Mouse (Mus musculus): ENCODE measurements around the gene Glb1l. TPM values are rescaled to one million over a fixed set of nuclear protein-coding genes. Genes with fewer than 3 reads are reported as not detected.
A peak's percentile ranks its signal among the peaks of the same experiment; 100 is the strongest.

Gene Glb1l
- polyA plus RNA-seq (2014; fragmentation: Nextera tagmentation; extraction: Ambion mirVana): 15.1 and 19.2 TPM in 2 replicates

GRCm38 (mm10) chr1:75210136-75211087 is at the start of gene Glb1l, which contains the start of gene Stk16:
Gene Glb1l (minus strand): TSS chr1:75210813.
Gene Stk16 (plus strand): TSS chr1:75210838.
- DNase-seq (ENCODE audit: low spot score) (peak; percentile 99), ATAC-seq (replicated peaks; ENCODE audit: low FRiP score, low TSS enrichment, low read depth) (peak; percentile 91)
- no peaks in the 10 kb centered on the region for H3K9me3 ChIP-seq (ENCODE audit: control insufficient read depth, low read length)
- H3K4me3 ChIP-seq (ENCODE audit: low read depth, low read length): peak within 1 kb of the TSS; percentile 99
- 5% methylated on average over 42 of the region's 42 CpGs for WGBS
- H3K4me1 ChIP-seq (replicated peaks; ENCODE audit: control insufficient read depth, insufficient read depth, low read length): peaks cover 29% of the 10 kb centered on the region
- H3K4me2 ChIP-seq (ENCODE audit: low read length): peak within 1 kb of the TSS; percentile 98
- H3K27ac ChIP-seq (ENCODE audit: low read depth): no peak within 1 kb of the TSS
- no peaks in the 10 kb centered on the region for H3K27me3 ChIP-seq (replicated peaks; ENCODE audit: control insufficient read depth, insufficient read depth, low read length)
- peaks cover 30% of the 10 kb centered on the region for H3K36me3 ChIP-seq (ENCODE audit: control insufficient read depth, insufficient read depth, low read length)
- H3K9ac ChIP-seq (ENCODE audit: low read length): peak within 1 kb of the TSS; percentile 93

DNA sequence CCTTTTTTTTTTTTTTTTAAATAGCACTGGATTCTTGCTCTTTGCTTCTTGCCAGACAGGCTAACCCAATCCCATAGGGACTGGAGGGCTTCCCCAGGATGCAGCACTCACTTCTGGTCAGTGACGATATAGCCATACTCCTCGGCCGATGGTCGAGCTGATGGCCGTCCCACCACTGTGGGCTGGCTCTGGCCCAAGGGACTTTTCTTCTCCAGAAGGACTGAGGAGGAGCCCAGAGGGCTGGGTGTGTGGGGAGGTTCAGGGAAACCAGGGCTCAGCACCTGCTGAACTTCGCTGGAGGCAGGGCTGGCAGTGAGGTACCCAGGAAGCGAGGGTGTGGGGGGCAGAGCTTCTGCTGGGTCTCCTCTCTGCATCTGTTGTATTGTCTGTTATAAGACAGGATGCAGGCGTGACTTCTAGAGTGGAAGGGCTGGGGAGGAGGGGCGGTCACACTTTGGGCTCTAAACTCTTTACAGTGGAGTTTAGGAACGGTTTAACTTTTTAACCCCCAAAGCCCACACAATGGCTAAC is 45.0 kb upstream of the Glb1l start:
- Histone ChIP-seq H3K4me3 (ENCODE audit: low read depth, low read length) (no peak overlapping the region), H3K36me3 (ENCODE audit: control insufficient read depth, insufficient read depth, low read length) (no peaks in the 10 kb centered on the region), H3K4me1 (replicated peaks; ENCODE audit: control insufficient read depth, insufficient read depth, low read length) (0 out of 2 replicates have a peak, but pooled peaks cover 5% of the 10 kb centered on the region), H3K9ac (ENCODE audit: low read length) (no peak overlapping the region), H3K27ac (ENCODE audit: low read depth) (no peak overlapping the region), H3K27me3 (replicated peaks; ENCODE audit: control insufficient read depth, insufficient read depth, low read length) (no peaks in the 10 kb centered on the region), H3K9me3 (ENCODE audit: control insufficient read depth, low read length) (no peaks in the 10 kb centered on the region), H3K4me2 (ENCODE audit: low read length) (no peak overlapping the region)
- 63% methylated on average over 10 of the region's 10 CpGs for WGBS
- no peak for ATAC-seq (replicated peaks; ENCODE audit: low FRiP score, low TSS enrichment, low read depth)
- no peak for DNase-seq (ENCODE audit: low spot score)

GRCm38 (mm10) chr1:75254625-75255013 is 44.0 kb upstream of the Glb1l start:
- WGBS: 73% methylated on average over 8 of the region's 8 CpGs
- no peaks in the 10 kb centered on the region for H3K9me3 ChIP-seq (ENCODE audit: control insufficient read depth, low read length)

DNA sequence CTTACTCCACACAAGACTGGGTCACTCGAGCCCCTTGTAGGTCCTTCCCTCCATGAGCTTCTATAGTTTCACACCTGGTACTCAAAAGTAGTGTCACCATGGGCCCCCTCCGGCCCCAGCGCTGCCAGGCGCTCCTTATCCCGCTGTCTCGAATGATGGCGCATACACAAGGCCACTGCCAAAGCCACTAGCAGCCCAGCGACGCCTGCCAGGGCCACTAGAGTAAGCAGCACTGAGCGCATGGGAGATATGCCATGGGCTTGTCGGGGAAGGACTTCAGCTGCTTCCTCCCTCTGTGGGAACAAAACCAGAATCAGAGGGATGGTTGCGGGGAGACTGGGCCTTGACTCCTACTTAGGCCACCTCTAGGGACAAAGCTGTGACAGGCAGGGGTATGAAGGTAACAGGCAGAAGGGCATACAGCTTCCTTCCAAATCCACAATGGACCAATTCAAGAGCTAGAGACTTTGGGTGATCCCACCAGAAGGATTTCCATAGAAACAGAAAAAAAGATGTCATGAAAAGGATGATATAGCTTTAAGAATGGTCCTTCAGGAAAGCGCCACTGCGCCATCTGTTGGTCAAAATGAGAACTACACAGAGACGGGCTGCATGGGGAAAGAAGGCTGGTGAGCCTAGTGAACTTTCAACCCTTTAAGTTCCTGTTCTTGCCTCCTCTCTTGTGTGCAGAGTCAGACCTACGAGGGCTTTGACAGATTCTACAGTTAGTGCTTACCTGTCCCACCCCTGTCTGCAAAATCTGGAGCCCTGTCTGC is 43.4 kb upstream of the Glb1l start:
- ATAC-seq (replicated peaks; ENCODE audit: low FRiP score, low TSS enrichment, low read depth) (no peak), DNase-seq (ENCODE audit: low spot score) (peak; percentile 95)
- no peak overlapping the region for H3K27ac ChIP-seq (ENCODE audit: low read depth)
- no peaks in the 10 kb centered on the region for H3K36me3 ChIP-seq (ENCODE audit: control insufficient read depth, insufficient read depth, low read length)
- no peak overlapping the region for H3K4me3 ChIP-seq (ENCODE audit: low read depth, low read length)
- no peak overlapping the region for H3K9ac ChIP-seq (ENCODE audit: low read length)
- no peak overlapping the region for H3K4me2 ChIP-seq (ENCODE audit: low read length)
- H3K4me1 ChIP-seq (replicated peaks; ENCODE audit: control insufficient read depth, insufficient read depth, low read length): 0 out of 2 replicates have a peak, but pooled peaks cover 5% of the 10 kb centered on the region
- H3K9me3 ChIP-seq (ENCODE audit: control insufficient read depth, low read length): no peaks in the 10 kb centered on the region
- 63% methylated on average over 16 of the region's 16 CpGs for WGBS
- H3K27me3 ChIP-seq (replicated peaks; ENCODE audit: control insufficient read depth, insufficient read depth, low read length): no peaks in the 10 kb centered on the region

More at GRCm38 (mm10) chr1:75254625-75255013, 44.0 kb upstream of the Glb1l start:
- H3K4me3 ChIP-seq (ENCODE audit: low read depth, low read length): no peak overlapping the region
- no peaks in the 10 kb centered on the region for H3K36me3 ChIP-seq (ENCODE audit: control insufficient read depth, insufficient read depth, low read length)
- ATAC-seq (replicated peaks; ENCODE audit: low FRiP score, low TSS enrichment, low read depth) (no peak), DNase-seq (ENCODE audit: low spot score) (no peak)
- no peaks in the 10 kb centered on the region for H3K27me3 ChIP-seq (replicated peaks; ENCODE audit: control insufficient read depth, insufficient read depth, low read length)
- H3K9ac ChIP-seq (ENCODE audit: low read length): no peak overlapping the region
- 0 out of 2 replicates have a peak, but pooled peaks cover 5% of the 10 kb centered on the region for H3K4me1 ChIP-seq (replicated peaks; ENCODE audit: control insufficient read depth, insufficient read depth, low read length)
- H3K4me2 ChIP-seq (ENCODE audit: low read length): no peak overlapping the region
- no peak overlapping the region for H3K27ac ChIP-seq (ENCODE audit: low read depth)

- Histone ChIP-seq H3K9ac (ENCODE audit: low read length) (no peak overlapping the region), H3K27me3 (replicated peaks; ENCODE audit: control insufficient read depth, insufficient read depth, low read length) (no peaks in the 10 kb centered on the region), H3K27ac (ENCODE audit: low read depth) (no peak overlapping the region), H3K4me1 (replicated peaks; ENCODE audit: control insufficient read depth, insufficient read depth, low read length) (peaks cover 10% of the 10 kb centered on the region), H3K4me2 (ENCODE audit: low read length) (no peak overlapping the region), H3K9me3 (ENCODE audit: control insufficient read depth, low read length) (no peaks in the 10 kb centered on the region), H3K4me3 (ENCODE audit: low read depth, low read length) (no peak overlapping the region), H3K36me3 (ENCODE audit: control insufficient read depth, insufficient read depth, low read length) (no peaks in the 10 kb centered on the region)
- DNase-seq (ENCODE audit: low spot score): no peak
- WGBS: 81% methylated on average over 16 of the region's 16 CpGs
- no peak for ATAC-seq (replicated peaks; ENCODE audit: low FRiP score, low TSS enrichment, low read depth)
Observed at GRCm38 (mm10) chr1:75253029-75253428, 42.4 kb upstream of the Glb1l start.

- Histone ChIP-seq H3K27ac (ENCODE audit: low read depth) (no peak overlapping the region), H3K9me3 (ENCODE audit: control insufficient read depth, low read length) (no peaks in the 10 kb centered on the region), H3K36me3 (ENCODE audit: control insufficient read depth, insufficient read depth, low read length) (no peaks in the 10 kb centered on the region), H3K4me1 (replicated peaks; ENCODE audit: control insufficient read depth, insufficient read depth, low read length) (peaks cover 15% of the 10 kb centered on the region), H3K27me3 (replicated peaks; ENCODE audit: control insufficient read depth, insufficient read depth, low read length) (no peaks in the 10 kb centered on the region), H3K4me3 (ENCODE audit: low read depth, low read length) (no peak overlapping the region), H3K4me2 (ENCODE audit: low read length) (no peak overlapping the region), H3K9ac (ENCODE audit: low read length) (no peak overlapping the region)
- 73% methylated on average over 13 of the region's 13 CpGs for WGBS
- ATAC-seq (replicated peaks; ENCODE audit: low FRiP score, low TSS enrichment, low read depth): no peak
- no peak for DNase-seq (ENCODE audit: low spot score)
Observed at GRCm38 (mm10) chr1:75252308-75252707, 41.7 kb upstream of the Glb1l start.

DNA sequence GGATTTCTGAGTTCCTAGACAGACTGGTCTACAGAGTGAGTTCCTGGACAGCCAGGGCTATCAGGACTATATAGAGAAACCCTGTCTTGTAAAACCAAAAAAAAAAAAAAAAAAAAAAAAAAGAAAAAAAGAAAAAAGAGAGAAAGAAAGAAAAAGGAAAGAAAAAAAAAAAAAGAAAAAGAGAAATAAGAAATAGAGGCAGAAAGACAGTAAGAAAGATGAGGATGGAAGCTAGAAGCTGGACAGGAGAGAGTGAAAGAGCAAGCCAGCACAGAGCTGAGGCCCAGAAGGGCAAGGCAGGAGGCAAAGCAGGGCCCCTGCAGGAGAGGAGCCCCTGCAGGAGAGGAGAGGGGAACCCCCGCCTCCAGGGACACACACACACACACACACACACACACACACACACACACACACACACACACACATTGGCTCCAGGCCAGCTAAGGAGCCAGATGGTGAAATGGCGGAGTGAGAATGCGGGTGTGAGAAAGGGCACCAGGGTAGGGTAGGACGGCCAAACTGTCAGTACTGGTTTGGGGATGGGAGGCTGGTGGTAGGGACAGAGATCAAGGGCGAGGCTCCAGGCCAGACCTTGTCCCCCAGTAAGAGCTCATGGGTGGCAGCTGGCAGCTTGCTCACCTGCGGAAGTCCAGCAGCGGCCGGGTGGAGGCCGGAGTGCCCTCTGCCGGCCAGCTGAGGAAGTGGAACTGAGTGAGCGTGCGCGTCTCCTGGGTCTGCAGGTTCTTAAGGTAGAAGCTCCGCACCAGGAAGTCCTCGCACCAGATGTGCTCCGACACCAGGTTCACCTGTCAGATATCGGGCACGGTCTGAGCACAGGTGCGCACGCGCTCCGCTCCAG is 40.7 kb upstream of the Glb1l start:
- peak; percentile 67 for ATAC-seq (replicated peaks; ENCODE audit: low FRiP score, low TSS enrichment, low read depth)
- no peak overlapping the region for H3K4me3 ChIP-seq (ENCODE audit: low read depth, low read length)

DNA sequence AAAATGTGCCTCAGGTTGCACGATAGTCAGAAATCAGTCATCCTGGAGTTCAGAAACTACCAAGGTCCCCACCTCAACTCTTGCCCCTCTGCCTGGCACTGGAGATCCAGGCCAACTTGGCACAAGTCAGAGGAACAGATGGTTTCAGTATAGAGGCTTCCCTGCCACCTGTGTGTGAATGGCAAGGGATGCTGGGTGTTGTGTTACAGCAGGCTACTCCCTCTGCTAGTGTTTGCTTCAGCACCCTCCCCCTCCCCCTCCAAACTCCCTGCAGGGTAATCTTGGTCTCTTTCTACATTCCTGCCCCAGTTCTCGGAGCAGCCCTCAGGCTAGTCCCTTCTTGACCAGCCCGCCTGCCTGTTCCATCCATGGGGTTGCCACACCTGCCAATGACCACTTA is 39.9 kb upstream of the Glb1l start:
- WGBS: 75% methylated on average over 3 of the region's 3 CpGs
- Histone ChIP-seq H3K36me3 (ENCODE audit: control insufficient read depth, insufficient read depth, low read length) (no peaks in the 10 kb centered on the region), H3K4me2 (ENCODE audit: low read length) (no peak overlapping the region), H3K27me3 (replicated peaks; ENCODE audit: control insufficient read depth, insufficient read depth, low read length) (no peaks in the 10 kb centered on the region), H3K9me3 (ENCODE audit: control insufficient read depth, low read length) (no peaks in the 10 kb centered on the region), H3K27ac (ENCODE audit: low read depth) (no peak overlapping the region), H3K9ac (ENCODE audit: low read length) (no peak overlapping the region), H3K4me1 (replicated peaks; ENCODE audit: control insufficient read depth, insufficient read depth, low read length) (peaks cover 15% of the 10 kb centered on the region), H3K4me3 (ENCODE audit: low read depth, low read length) (no peak overlapping the region)
- no peak for ATAC-seq (replicated peaks; ENCODE audit: low FRiP score, low TSS enrichment, low read depth)
- no peak for DNase-seq (ENCODE audit: low spot score)

More for the DNA sequence above, 40.7 kb upstream of the Glb1l start:
- Histone ChIP-seq H3K27ac (ENCODE audit: low read depth) (no peak overlapping the region), H3K4me2 (ENCODE audit: low read length) (peak overlapping the region; percentile 54), H3K9ac (ENCODE audit: low read length) (no peak overlapping the region), H3K27me3 (replicated peaks; ENCODE audit: control insufficient read depth, insufficient read depth, low read length) (no peaks in the 10 kb centered on the region), H3K9me3 (ENCODE audit: control insufficient read depth, low read length) (no peaks in the 10 kb centered on the region), H3K36me3 (ENCODE audit: control insufficient read depth, insufficient read depth, low read length) (no peaks in the 10 kb centered on the region), H3K4me1 (replicated peaks; ENCODE audit: control insufficient read depth, insufficient read depth, low read length) (peaks cover 15% of the 10 kb centered on the region)
- DNase-seq (ENCODE audit: low spot score): peak; percentile 88
- 5% methylated on average over 21 of the region's 22 CpGs for WGBS
